Mouse (Mus musculus) cerebellum, adult 2 months (tissue): ENCODE results near the gene Lta.

ENCODE experiments used
- CTCF ChIP-seq: fragments of 200-500 bp; IDR thresholded peaks from 2 replicates; pipeline ENCODE4 v1.5.1; 2011; ENCODE audit warnings: low read depth, mild to moderate bottlenecking, control low read depth, low read length, moderate library complexity, borderline replicate concordance; ENCODE audit not compliant: insufficient read depth
- POLR2A ChIP-seq: fragments of 200-500 bp; IDR thresholded peaks from 2 replicates; pipeline ENCODE4 v1.6.1; 2011; ENCODE audit warnings: low read length, control low read depth, borderline replicate concordance; ENCODE audit not compliant: insufficient read depth

GRCm38 (mm10) chr17:35251981-35252380 lies 46.8 kb upstream of the Lta start:
- TF ChIP-seq POLR2A (no peak), CTCF (no peak)
